8 mouse cellular contexts compared by ENCODE assay signal in the genomic region with DNA sequence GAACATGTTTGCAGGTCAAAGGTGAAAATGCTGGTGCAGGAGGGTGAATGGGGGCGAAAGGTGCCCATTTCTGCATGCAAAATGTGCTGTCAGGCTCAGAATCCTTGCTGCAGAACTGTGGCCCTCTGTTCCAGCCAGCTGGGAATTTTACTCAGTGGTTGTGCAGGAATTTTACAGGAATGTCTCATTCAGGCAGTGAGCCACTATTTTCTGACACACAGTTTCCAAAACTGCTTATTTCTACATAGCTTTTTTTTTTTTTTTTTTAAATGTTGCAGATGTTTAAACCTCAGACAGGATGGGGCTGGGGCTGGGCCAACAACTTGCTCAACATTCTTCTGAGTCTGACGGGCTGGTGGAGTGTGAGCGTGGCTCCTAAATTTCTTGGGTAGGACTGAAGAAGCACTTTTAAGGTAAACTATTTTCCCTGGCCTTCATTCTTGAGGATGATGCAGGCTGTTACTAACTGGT. TPM values are rescaled to one million over a fixed set of nuclear protein-coding genes. Genes with fewer than 3 reads are reported as not detected.
DNase-seq lines count a peak whose midpoint lies in the region; ATAC-seq and TF ChIP-seq lines count a peak whose summit lies in the region.

No protein-coding gene starts in this region.

- no peak for DNase-seq in intestine, embryonic 14.5 days (ENCODE audit: low spot score)
- DNase-seq in adrenal gland, postnatal 14 days = peak; percentile 84
- peak; percentile 80 to 83 for DNase-seq in heart, postnatal 10 days
- DNase-seq in thymus, postnatal 10 days (ENCODE audit: low spot score in 2 of 2) = peak; percentile 49 to 51
- no peak for DNase-seq in hindbrain, embryonic 14.5 days (ENCODE audit: low spot score)
- DNase-seq in cerebellum, adult 8-10 months = no peak

- peaks cover 8% of the 10 kb centered on the region for H3K4me1 ChIP-seq in intestine, embryonic 14.5 days (replicated peaks; ENCODE audit: control insufficient read depth, insufficient read depth, low read length)
- H3K4me1 ChIP-seq in intestine, postnatal 0 days (replicated peaks; ENCODE audit: control insufficient read depth, insufficient read depth, low read length) = 0 out of 2 replicates have a peak, but pooled peaks cover 6% of the 10 kb centered on the region
- H3K4me1 ChIP-seq in lung, embryonic 16.5 days (replicated peaks; ENCODE audit: control insufficient read depth, insufficient read depth, low read length) = peaks cover 10% of the 10 kb centered on the region
- H3K4me1 ChIP-seq in hindbrain, embryonic 14.5 days (replicated peaks; ENCODE audit: control insufficient read depth, insufficient read depth, low read length) = no peaks in the 10 kb centered on the region; the same call in 1 of the 2 replicates

- 44% methylated on average over 3 of the region's 3 CpGs for WGBS in intestine, embryonic 14.5 days
- WGBS in intestine, postnatal 0 days = 69% methylated on average over 3 of the region's 3 CpGs
- WGBS in lung, embryonic 16.5 days = 46% methylated on average over 3 of the region's 3 CpGs
- 78% methylated on average over 3 of the region's 3 CpGs for WGBS in hindbrain, embryonic 14.5 days

- H3K27ac ChIP-seq in intestine, embryonic 14.5 days (ENCODE audit: low read depth) = peak overlapping the region; percentile 61
- no peak overlapping the region; the same call in 1 of the 2 replicates for H3K27ac ChIP-seq in intestine, postnatal 0 days (ENCODE audit: low read depth, low read length)
- H3K27ac ChIP-seq in lung, embryonic 16.5 days (ENCODE audit: low read length) = peak overlapping the region; percentile 7; the same call in 1 of the 2 replicates
- no peak overlapping the region for H3K27ac ChIP-seq in hindbrain, embryonic 14.5 days

- H3K4me3 ChIP-seq in intestine, embryonic 14.5 days (ENCODE audit: low read depth, low read length) = no peak overlapping the region
- no peak overlapping the region for H3K4me3 ChIP-seq in intestine, postnatal 0 days (ENCODE audit: low read depth, low read length)
- no peak overlapping the region for H3K4me3 ChIP-seq in lung, embryonic 16.5 days (ENCODE audit: low read length)
- no peak overlapping the region for H3K4me3 ChIP-seq in hindbrain, embryonic 14.5 days (replicated peaks; ENCODE audit: low read length)

- H3K4me2 ChIP-seq in intestine, embryonic 14.5 days (ENCODE audit: low read length) = no peak overlapping the region
- no peak overlapping the region for H3K4me2 ChIP-seq in intestine, postnatal 0 days (replicated peaks; ENCODE audit: low read depth)
- no peak overlapping the region for H3K4me2 ChIP-seq in lung, embryonic 16.5 days (ENCODE audit: low read depth, low read length)
- no peak overlapping the region for H3K4me2 ChIP-seq in hindbrain, embryonic 14.5 days (replicated peaks)

- ATAC-seq in intestine, embryonic 14.5 days (replicated peaks; ENCODE audit: low FRiP score, low TSS enrichment, low read depth) = peak; percentile 53
- no peak for ATAC-seq in intestine, postnatal 0 days
- ATAC-seq in lung, embryonic 16.5 days (ENCODE audit: low read depth) = peak; percentile 81
- no peak for ATAC-seq in hindbrain, embryonic 14.5 days (ENCODE audit: low FRiP score)

- no peaks in the 10 kb centered on the region for H3K36me3 ChIP-seq in intestine, embryonic 14.5 days (ENCODE audit: control insufficient read depth, insufficient read depth, low read length)
- no peaks in the 10 kb centered on the region for H3K36me3 ChIP-seq in intestine, postnatal 0 days (ENCODE audit: control insufficient read depth, insufficient read depth)
- H3K36me3 ChIP-seq in lung, embryonic 16.5 days (ENCODE audit: control insufficient read depth, insufficient read depth, low read length) = no peaks in the 10 kb centered on the region
- no peaks in the 10 kb centered on the region for H3K36me3 ChIP-seq in hindbrain, embryonic 14.5 days (replicated peaks; ENCODE audit: control insufficient read depth, insufficient read depth)

- H3K27me3 ChIP-seq in intestine, embryonic 14.5 days (replicated peaks; ENCODE audit: control insufficient read depth, insufficient read depth, low read length) = no peaks in the 10 kb centered on the region
- H3K27me3 ChIP-seq in intestine, postnatal 0 days (replicated peaks; ENCODE audit: control insufficient read depth, insufficient read depth, low read length) = no peaks in the 10 kb centered on the region
- H3K27me3 ChIP-seq in lung, embryonic 16.5 days (ENCODE audit: control insufficient read depth, insufficient read depth, low read depth, low read length) = no peaks in the 10 kb centered on the region
- no peaks in the 10 kb centered on the region for H3K27me3 ChIP-seq in hindbrain, embryonic 14.5 days (ENCODE audit: control insufficient read depth, insufficient read depth, low read length)

- no peak for TF ChIP-seq CTCF in intestine, postnatal 0 days (IDR thresholded peaks at IDR 0.05; ENCODE audit: low read depth)

- H3K9me3 ChIP-seq in intestine, embryonic 14.5 days (ENCODE audit: control insufficient read depth, low read length) = no peaks in the 10 kb centered on the region
- H3K9me3 ChIP-seq in intestine, postnatal 0 days (ENCODE audit: control insufficient read depth) = no peaks in the 10 kb centered on the region
- H3K9me3 ChIP-seq in lung, embryonic 16.5 days (ENCODE audit: control insufficient read depth, low read length) = no peaks in the 10 kb centered on the region
- no peaks in the 10 kb centered on the region for H3K9me3 ChIP-seq in hindbrain, embryonic 14.5 days (ENCODE audit: control insufficient read depth, low read length)

- H3K9ac ChIP-seq in intestine, embryonic 14.5 days (ENCODE audit: low read length) = no peak overlapping the region
- H3K9ac ChIP-seq in intestine, postnatal 0 days (ENCODE audit: low read depth, low read length) = no peak overlapping the region
- no peak overlapping the region for H3K9ac ChIP-seq in lung, embryonic 16.5 days (ENCODE audit: low read length)
- H3K9ac ChIP-seq in hindbrain, embryonic 14.5 days = no peak overlapping the region

- intact Hi-C loops in heart, postnatal 10 days (cut with DNase I) = no loop called here

RNA-seq across cellular contexts. Expression of gene Zfp281, which starts 58.4 kb away (rescaled TPM):
- 17.9 and 18.8 TPM in 2 replicates for polyA plus RNA-seq in intestine, embryonic 14.5 days (2014; fragmentation: Nextera tagmentation; extraction: Ambion mirVana)
- polyA plus RNA-seq in intestine, postnatal 0 days (2015; fragmentation: Nextera tagmentation; extraction: Ambion mirVana) = 6.8 and 7.2 TPM in 2 replicates
- total RNA-seq in adrenal gland, postnatal 14 days (2021) = 16.3 and 16.9 TPM in 2 replicates
- 10 to 100 TPM; 12.1 to 14.8 TPM for total RNA-seq in heart, postnatal 10 days (2021)
- polyA plus RNA-seq in lung, embryonic 16.5 days (2015; fragmentation: Nextera tagmentation; extraction: Ambion mirVana) = 19.1 and 22.1 TPM in 2 replicates
- 23.4 and 24.6 TPM in 2 replicates for polyA plus RNA-seq in hindbrain, embryonic 14.5 days (2014; fragmentation: Nextera tagmentation; extraction: Ambion mirVana)

Comparison
In these comparisons a context has a peak if more than half of its experiments do, and no peak if none do; other contexts are left out.
1. ATAC-seq: peak in intestine, embryonic 14.5 days (single experiment) and lung, embryonic 16.5 days (single experiment); none in intestine, postnatal 0 days (single experiment) and hindbrain, embryonic 14.5 days (single experiment).
2. H3K27ac ChIP-seq: peak in intestine, embryonic 14.5 days (single experiment) and lung, embryonic 16.5 days (single experiment); none in intestine, postnatal 0 days (single experiment) and hindbrain, embryonic 14.5 days (single experiment).
3. DNase-seq: peak in adrenal gland, postnatal 14 days (single experiment), heart, postnatal 10 days (2 of 2) and thymus, postnatal 10 days (2 of 2); none in intestine, embryonic 14.5 days (single experiment), hindbrain, embryonic 14.5 days (single experiment) and cerebellum, adult 8-10 months (single experiment).